8 mouse cellular contexts compared by ENCODE assay signal in the genomic region with DNA sequence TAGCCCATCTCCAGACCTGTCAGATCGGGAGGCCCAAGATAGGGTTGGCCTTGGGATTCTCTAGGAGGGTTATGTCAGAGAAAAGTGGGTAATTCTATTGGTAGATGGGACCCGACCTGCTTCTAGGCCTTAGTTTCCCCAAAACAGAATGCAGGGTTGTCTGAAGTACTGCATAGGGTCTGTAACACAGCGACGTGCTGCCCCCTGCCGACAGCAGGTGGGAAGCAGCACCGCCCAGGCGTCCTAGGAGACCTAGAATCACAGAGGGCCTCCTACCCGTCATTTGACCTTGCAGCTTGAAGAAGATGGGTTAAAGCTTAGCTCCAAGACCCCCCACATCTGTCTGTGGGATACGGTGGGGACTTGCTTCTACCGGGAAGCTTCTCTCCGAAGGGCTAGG. TPM values are rescaled to one million over a fixed set of nuclear protein-coding genes. Genes with fewer than 3 reads are reported as not detected.
DNase-seq lines count a peak whose midpoint lies in the region; ATAC-seq and TF ChIP-seq lines count a peak whose summit lies in the region.

No protein-coding gene starts in this region.

- TF ChIP-seq CTCF in heart, adult 2 months (IDR thresholded peaks at IDR 0.05) = peak; percentile 66
- TF ChIP-seq CTCF in spleen, adult 2 months (IDR thresholded peaks at IDR 0.05; ENCODE audit: extremely low read depth, insufficient read depth, insufficient read length, insufficient replicate concordance) = peak; percentile 70; the same call in 1 of the 2 replicates

- peaks cover 9% of the 10 kb centered on the region for H3K27me3 ChIP-seq in heart, adult 2 months (ENCODE audit: control insufficient read depth, insufficient read depth, low read length)
- peaks cover 57% of the 10 kb centered on the region for H3K27me3 ChIP-seq in heart, embryonic 11.5 days (ENCODE audit: control insufficient read depth, insufficient read depth, low read length)
- peaks cover 66% of the 10 kb centered on the region for H3K27me3 ChIP-seq in forebrain, embryonic 10.5 days (ENCODE audit: poor library complexity, severe bottlenecking)
- peaks cover 51% of the 10 kb centered on the region for H3K27me3 ChIP-seq in hindbrain, embryonic 12.5 days
- peaks cover 83% of the 10 kb centered on the region for H3K27me3 ChIP-seq in midbrain, embryonic 10.5 days (ENCODE audit: low read depth, poor library complexity, severe bottlenecking)
- H3K27me3 ChIP-seq in spleen, adult 2 months (ENCODE audit: control insufficient read depth, insufficient read depth, low read length) = peaks cover 21% of the 10 kb centered on the region

- 0 out of 2 replicates have a peak, but pooled peaks cover 3% of the 10 kb centered on the region for H3K9me3 ChIP-seq in heart, embryonic 11.5 days (replicated peaks; ENCODE audit: control insufficient read depth, low read length)
- no peaks in the 10 kb centered on the region for H3K9me3 ChIP-seq in forebrain, embryonic 10.5 days
- H3K9me3 ChIP-seq in hindbrain, embryonic 12.5 days (replicated peaks) = no peaks in the 10 kb centered on the region
- H3K9me3 ChIP-seq in midbrain, embryonic 10.5 days (replicated peaks) = no peaks in the 10 kb centered on the region

- WGBS in heart, adult 2 months = 6% methylated on average over 11 of the region's 11 CpGs
- WGBS in heart, embryonic 11.5 days (ENCODE audit: insufficient replicate concordance) = 2% methylated on average over 11 of the region's 11 CpGs
- 4% methylated on average over 11 of the region's 11 CpGs for WGBS in forebrain, embryonic 10.5 days
- 5% methylated on average over 11 of the region's 11 CpGs for WGBS in hindbrain, embryonic 12.5 days
- WGBS in midbrain, embryonic 10.5 days = 3% methylated on average over 11 of the region's 11 CpGs
- 5% methylated on average over 11 of the region's 11 CpGs for WGBS in spleen, adult 2 months

- no peak overlapping the region for H3K4me3 ChIP-seq in heart, adult 2 months
- H3K4me3 ChIP-seq in heart, embryonic 11.5 days (ENCODE audit: low read depth, low read length) = no peak overlapping the region
- no peak overlapping the region for H3K4me3 ChIP-seq in forebrain, embryonic 10.5 days
- no peak overlapping the region for H3K4me3 ChIP-seq in hindbrain, embryonic 12.5 days
- no peak overlapping the region for H3K4me3 ChIP-seq in midbrain, embryonic 10.5 days
- H3K4me3 ChIP-seq in spleen, adult 2 months (ENCODE audit: extremely low read depth, insufficient read depth, insufficient read length) = no peak overlapping the region

- no peaks in the 10 kb centered on the region for H3K79me2 ChIP-seq in heart, adult 2 months (replicated peaks; ENCODE audit: control insufficient read depth, insufficient read depth, low read length)

- no peak for ATAC-seq in heart, embryonic 11.5 days (replicated peaks; ENCODE audit: insufficient number of reproducible peaks, low FRiP score, low TSS enrichment)
- peak; percentile 74 for ATAC-seq in hindbrain, embryonic 12.5 days (ENCODE audit: low FRiP score)

- no peak overlapping the region for H3K27ac ChIP-seq in heart, adult 2 months
- no peak overlapping the region for H3K27ac ChIP-seq in heart, embryonic 11.5 days (ENCODE audit: low read depth, low read length)
- no peak overlapping the region for H3K27ac ChIP-seq in forebrain, embryonic 10.5 days
- H3K27ac ChIP-seq in hindbrain, embryonic 12.5 days = no peak overlapping the region
- no peak overlapping the region for H3K27ac ChIP-seq in midbrain, embryonic 10.5 days (replicated peaks)
- H3K27ac ChIP-seq in spleen, adult 2 months (ENCODE audit: insufficient read depth, low read length) = no peak overlapping the region

- no peak for TF ChIP-seq POLR2A in heart, adult 2 months (IDR thresholded peaks at IDR 0.05; ENCODE audit: insufficient read depth, low read depth, low read length)
- TF ChIP-seq POLR2A in spleen, adult 2 months (IDR thresholded peaks at IDR 0.05; ENCODE audit: low read depth, low read length) = no peak

- H3K36me3 ChIP-seq in heart, adult 2 months (ENCODE audit: control insufficient read depth, insufficient read depth, low read length) = no peaks in the 10 kb centered on the region
- H3K36me3 ChIP-seq in heart, embryonic 11.5 days (ENCODE audit: control insufficient read depth, insufficient read depth, low read length) = no peaks in the 10 kb centered on the region
- no peaks in the 10 kb centered on the region for H3K36me3 ChIP-seq in forebrain, embryonic 10.5 days (replicated peaks)
- no peaks in the 10 kb centered on the region for H3K36me3 ChIP-seq in hindbrain, embryonic 12.5 days
- H3K36me3 ChIP-seq in midbrain, embryonic 10.5 days = no peaks in the 10 kb centered on the region
- no peaks in the 10 kb centered on the region for H3K36me3 ChIP-seq in spleen, adult 2 months (ENCODE audit: control insufficient read depth, insufficient read depth, low read length)

- H3K4me1 ChIP-seq in heart, adult 2 months (ENCODE audit: control insufficient read depth, insufficient read depth, low read length) = no peaks in the 10 kb centered on the region
- H3K4me1 ChIP-seq in heart, embryonic 11.5 days (ENCODE audit: control insufficient read depth, insufficient read depth, low read length) = peaks cover 11% of the 10 kb centered on the region
- H3K4me1 ChIP-seq in forebrain, embryonic 10.5 days = peaks cover 52% of the 10 kb centered on the region
- H3K4me1 ChIP-seq in hindbrain, embryonic 12.5 days = peaks cover 33% of the 10 kb centered on the region
- peaks cover 52% of the 10 kb centered on the region for H3K4me1 ChIP-seq in midbrain, embryonic 10.5 days
- H3K4me1 ChIP-seq in spleen, adult 2 months (ENCODE audit: control insufficient read depth, insufficient read depth, insufficient read length) = no peaks in the 10 kb centered on the region; the same call in 1 of the 2 replicates

- peak; percentile 61 to 80 for DNase-seq in heart, adult 2 months
- DNase-seq in c-Kit-positive CD71-positive TER-119-positive erythroid progenitor cells, embryonic 14.5 days (ENCODE audit: low spot score) = peak; percentile 36
- peak; percentile 74 for DNase-seq in forebrain, embryonic 10.5 days (ENCODE audit: extremely low spot score, low spot score)
- DNase-seq in left cerebral cortex, adult 11 months (ENCODE audit: low spot score) = peak; percentile 51
- DNase-seq in midbrain, embryonic 10.5 days (ENCODE audit: low spot score) = peak; percentile 74
- DNase-seq in spleen, adult 2 months (ENCODE audit: low read depth in 1 of 2, low spot score in 2 of 2) = peak in 1 of 2 experiments; percentile 35

- intact Hi-C loops in heart, adult 2 months (cut with DNase I) = loop anchor here (1.0 to 10.0 kb wide), 5 partner anchors 106 to 436 kb away; no protein-coding TSS in a partner anchor

- no peak for TF ChIP-seq EP300 in heart, adult 2 months (IDR thresholded peaks at IDR 0.05; ENCODE audit: insufficient read depth, low read depth, low read length)

- no peak overlapping the region for H3K9ac ChIP-seq in heart, adult 2 months (ENCODE audit: low read depth, low read length)
- no peak overlapping the region for H3K9ac ChIP-seq in heart, embryonic 11.5 days (ENCODE audit: low read depth, low read length)
- no peak overlapping the region for H3K9ac ChIP-seq in hindbrain, embryonic 12.5 days

- no peak overlapping the region for H3K4me2 ChIP-seq in heart, embryonic 11.5 days
- H3K4me2 ChIP-seq in hindbrain, embryonic 12.5 days (replicated peaks) = no peak overlapping the region

RNA-seq across cellular contexts. Expression of a gene that starts 1.2 kb away (rescaled TPM):
- under 1 TPM; 0.14 to 0.18 TPM for total RNA-seq in heart, adult 2 months (2021)
- 0.12 and 0.41 TPM in 2 replicates for polyA plus RNA-seq in heart, adult 2 months (2012; rRNA removed)
- 0.52 and 1.5 TPM in 2 replicates for polyA plus RNA-seq in heart, embryonic 11.5 days (2014; fragmentation: Nextera tagmentation; extraction: Ambion mirVana)
- 126 and 134 TPM in 2 replicates for polyA plus RNA-seq in forebrain, embryonic 10.5 days (2016; fragmentation: Nextera tagmentation; extraction: Ambion mirVana)
- polyA plus RNA-seq in hindbrain, embryonic 12.5 days (2016; fragmentation: Nextera tagmentation; extraction: Ambion mirVana) = 78.3 and 79.5 TPM in 2 replicates
- 54.8 and 56.5 TPM in 2 replicates for polyA plus RNA-seq in midbrain, embryonic 10.5 days (2016; fragmentation: Nextera tagmentation; extraction: Ambion mirVana)
- polyA plus RNA-seq in spleen, adult 2 months (2012; rRNA removed) = 0.08 and 0.09 TPM in 2 replicates

Comparison
In these comparisons a context has a peak if more than half of its experiments do, and no peak if none do; other contexts are left out.
1. RNA of a gene that starts 1.2 kb away (polyA plus RNA-seq): 126 to 134 TPM in forebrain, embryonic 10.5 days, 78.3 to 79.5 TPM in hindbrain, embryonic 12.5 days and 54.8 to 56.5 TPM in midbrain, embryonic 10.5 days; 0.52 to 1.5 TPM in heart, embryonic 11.5 days, 0.12 to 0.41 TPM in heart, adult 2 months and 0.08 to 0.09 TPM in spleen, adult 2 months; every median in the first group is over 10 times any median in the second.